Mouse (Mus musculus) heart, postnatal 0 days (tissue): Measurements from ENCODE around the gene Stat6.

Experiments used
- CTCF ChIP-seq: IDR thresholded peaks from 2 replicates; pipeline ENCODE4 v1.5.1; 2016; ENCODE audit warnings: antibody characterized with exemption, control low read depth, low read depth
- EP300 ChIP-seq: IDR thresholded peaks from 2 replicates; pipeline ENCODE4 v1.6.1; 2016; ENCODE audit warnings: antibody characterized with exemption, low read depth

DNA sequence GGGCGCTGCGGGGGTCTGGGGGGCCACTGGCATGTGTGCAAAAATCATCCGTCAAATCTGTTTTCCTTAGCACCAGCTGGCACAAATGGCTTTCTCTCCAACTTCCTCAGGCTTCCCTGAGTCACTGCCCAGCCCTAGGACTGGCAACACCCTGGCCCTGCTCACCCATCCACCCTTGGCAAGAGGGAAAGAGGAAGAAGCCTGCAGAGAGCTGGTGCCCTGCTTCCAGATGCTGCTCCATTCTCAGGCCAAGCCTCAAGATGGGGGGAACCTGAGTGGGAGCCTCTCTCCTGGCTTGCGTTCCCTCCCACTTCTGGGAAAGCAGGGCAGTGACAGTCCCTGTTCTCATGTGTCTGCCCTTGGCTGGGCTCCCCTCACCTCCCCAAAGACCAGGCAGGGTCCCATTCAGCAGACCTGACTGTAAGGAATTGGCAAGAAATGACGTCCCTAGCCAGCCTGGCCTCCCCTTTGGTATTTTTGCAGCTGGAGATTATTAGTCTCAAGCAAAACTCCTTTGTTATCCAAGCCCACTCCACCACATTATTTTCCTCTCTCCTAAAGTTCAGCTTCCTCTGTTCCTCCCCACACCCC lies 45.4 kb upstream of the Stat6 start:
- TF ChIP-seq EP300, result no peak
- no peak for TF ChIP-seq CTCF
